Mouse (Mus musculus): Measurements from ENCODE around the gene Nme1. TPM values are rescaled to one million over a fixed set of nuclear protein-coding genes. Genes with fewer than 3 reads are reported as not detected.
"Not testable (repeated sequence)": the region's sequence is repeated elsewhere in the genome, so short reads cannot be mapped to it uniquely, and the experiment has no call there.

Gene Nme1
- polyA plus RNA-seq, 1 experiment from 2014 or later = 319 TPM

GRCm38 (mm10) chr11:93957746-93958145 is 10.6 kb downstream of the Nme1 start:
- Histone ChIP-seq H3K4me1 (peaks cover 29% of the 10 kb centered on the region), H3K36me3 (ENCODE audit: poor library complexity, severe bottlenecking) (peaks cover 58% of the 10 kb centered on the region), H3K4me2 (no peak overlapping the region), H3K9me3 (replicated peaks) (no peaks in the 10 kb centered on the region), H3K27ac (no peak overlapping the region), H3K4me3 (no peak overlapping the region), H3K27me3 (no peaks in the 10 kb centered on the region), H3K9ac (no peak overlapping the region)
- WGBS = 87% methylated on average over 4 of the region's 4 CpGs
- ATAC-seq = no peak

- Histone ChIP-seq H3K9ac (no peak overlapping the region), H3K36me3 (ENCODE audit: poor library complexity, severe bottlenecking) (peaks cover 58% of the 10 kb centered on the region), H3K4me1 (peaks cover 35% of the 10 kb centered on the region), H3K27ac (no peak overlapping the region), H3K27me3 (no peaks in the 10 kb centered on the region), H3K4me3 (no peak overlapping the region), H3K9me3 (replicated peaks) (no peaks in the 10 kb centered on the region), H3K4me2 (no peak overlapping the region)
- no peak for ATAC-seq
- WGBS = 68% methylated on average over 2 of the region's 2 CpGs
These were observed 11.2 kb downstream of the Nme1 start for GRCm38 (mm10) chr11:93957031-93957555.

GRCm38 (mm10) chr11:93956159-93956558 is 12.2 kb downstream of the Nme1 start, which contains the start of gene Nme2:
Nme2 (minus strand) TSS chr11:93956259.
- H3K9me3 ChIP-seq (replicated peaks) = no peaks in the 10 kb centered on the region
- H3K4me2 ChIP-seq = peak within 1 kb of the TSS; percentile 89
- peaks cover 36% of the 10 kb centered on the region for H3K4me1 ChIP-seq
- H3K9ac ChIP-seq = peak within 1 kb of the TSS; percentile 78
- peak within 1 kb of the TSS; percentile 70 for H3K4me3 ChIP-seq
- peak within 1 kb of the TSS; percentile 88 for H3K27ac ChIP-seq
- ATAC-seq = peak; percentile 19; the same call in 1 of the 2 replicates
- WGBS = 10% methylated on average over 6 of the region's 6 CpGs
- peaks cover 57% of the 10 kb centered on the region for H3K36me3 ChIP-seq (ENCODE audit: poor library complexity, severe bottlenecking)
- H3K27me3 ChIP-seq = no peaks in the 10 kb centered on the region

GRCm38 (mm10) chr11:93955256-93956150 is 12.8 kb downstream of the Nme1 start:
- H3K27ac ChIP-seq = peak overlapping the region; percentile 88
- H3K4me1 ChIP-seq = peaks cover 36% of the 10 kb centered on the region
- peak overlapping the region; percentile 70 for H3K4me3 ChIP-seq
- H3K9me3 ChIP-seq (replicated peaks) = no peaks in the 10 kb centered on the region
- peak overlapping the region; percentile 78 for H3K9ac ChIP-seq
- H3K4me2 ChIP-seq = peak overlapping the region; percentile 89
- peaks cover 57% of the 10 kb centered on the region for H3K36me3 ChIP-seq (ENCODE audit: poor library complexity, severe bottlenecking)
- peak; percentile 98 for ATAC-seq
- H3K27me3 ChIP-seq = no peaks in the 10 kb centered on the region
- WGBS = under 1% methylated on average over 65 of the region's 67 CpGs

GRCm38 (mm10) chr11:93954738-93955255 is 13.5 kb downstream of the Nme1 start:
- H3K36me3 ChIP-seq (ENCODE audit: poor library complexity, severe bottlenecking) = peaks cover 57% of the 10 kb centered on the region
- 0 out of 2 replicates have a peak, but pooled peaks have one; percentile 0 for ATAC-seq
- H3K4me3 ChIP-seq = peak overlapping the region; percentile 70
- H3K4me1 ChIP-seq = peaks cover 36% of the 10 kb centered on the region
- WGBS = 50% methylated on average over 13 of the region's 13 CpGs
- peak overlapping the region; percentile 78 for H3K9ac ChIP-seq
- peak overlapping the region; percentile 89 for H3K4me2 ChIP-seq
- H3K27me3 ChIP-seq = no peaks in the 10 kb centered on the region
- H3K9me3 ChIP-seq (replicated peaks) = no peaks in the 10 kb centered on the region
- peak overlapping the region; percentile 88 for H3K27ac ChIP-seq

GRCm38 (mm10) chr11:93952376-93952775 is 15.9 kb downstream of the Nme1 start:
- Histone ChIP-seq H3K27me3 (no peaks in the 10 kb centered on the region), H3K9ac (no peak overlapping the region), H3K4me3 (no peak overlapping the region), H3K4me1 (peaks cover 36% of the 10 kb centered on the region), H3K36me3 (ENCODE audit: poor library complexity, severe bottlenecking) (peaks cover 54% of the 10 kb centered on the region), H3K27ac (no peak overlapping the region), H3K9me3 (replicated peaks) (no peaks in the 10 kb centered on the region), H3K4me2 (no peak overlapping the region)
- 75% methylated on average over 5 of the region's 5 CpGs for WGBS
- no peak for ATAC-seq

- H3K4me3 ChIP-seq = no peak overlapping the region
- H3K4me2 ChIP-seq = no peak overlapping the region
- no peaks in the 10 kb centered on the region for H3K9me3 ChIP-seq (replicated peaks)
- 96% methylated on average over 1 of the region's 1 CpGs for WGBS
- no peak overlapping the region for H3K27ac ChIP-seq
- no peak for ATAC-seq
- H3K27me3 ChIP-seq = no peaks in the 10 kb centered on the region
- H3K9ac ChIP-seq = no peak overlapping the region
- H3K36me3 ChIP-seq (ENCODE audit: poor library complexity, severe bottlenecking) = peaks cover 61% of the 10 kb centered on the region
- H3K4me1 ChIP-seq = peaks cover 25% of the 10 kb centered on the region
These were observed 18.3 kb downstream of the Nme1 start for GRCm38 (mm10) chr11:93950045-93950444.

- Histone ChIP-seq H3K27me3 (no peaks in the 10 kb centered on the region), H3K9me3 (replicated peaks) (no peaks in the 10 kb centered on the region), H3K4me3 (no peak overlapping the region), H3K36me3 (ENCODE audit: poor library complexity, severe bottlenecking) (peaks cover 61% of the 10 kb centered on the region), H3K27ac (no peak overlapping the region), H3K9ac (no peak overlapping the region), H3K4me1 (peaks cover 18% of the 10 kb centered on the region; the same call in 1 of the 2 replicates), H3K4me2 (no peak overlapping the region)
- 90% methylated on average over 9 of the region's 9 CpGs for WGBS
- ATAC-seq = no peak
These were observed 19.3 kb downstream of the Nme1 start for GRCm38 (mm10) chr11:93948887-93949567.

GRCm38 (mm10) chr11:93944986-93945385 is 23.3 kb downstream of the Nme1 start:
- H3K27me3 ChIP-seq = no peaks in the 10 kb centered on the region
- no peaks in the 10 kb centered on the region for H3K9me3 ChIP-seq (replicated peaks)
- no peak overlapping the region for H3K4me2 ChIP-seq
- no peak overlapping the region for H3K9ac ChIP-seq
- H3K4me1 ChIP-seq = no peaks in the 10 kb centered on the region
- no peak overlapping the region for H3K27ac ChIP-seq
- H3K36me3 ChIP-seq (ENCODE audit: poor library complexity, severe bottlenecking) = peaks cover 46% of the 10 kb centered on the region
- H3K4me3 ChIP-seq = no peak overlapping the region
- no peak for ATAC-seq
- WGBS = 79% methylated on average over 3 of the region's 3 CpGs

- ATAC-seq = no peak
- peaks cover 52% of the 10 kb centered on the region for H3K36me3 ChIP-seq (ENCODE audit: poor library complexity, severe bottlenecking)
- WGBS = 98% methylated on average over 2 of the region's 2 CpGs
- no peaks in the 10 kb centered on the region for H3K27me3 ChIP-seq
- no peaks in the 10 kb centered on the region for H3K4me1 ChIP-seq
- no peak overlapping the region for H3K9ac ChIP-seq
- no peak overlapping the region for H3K4me2 ChIP-seq
- no peak overlapping the region for H3K4me3 ChIP-seq
- H3K9me3 ChIP-seq (replicated peaks) = no peaks in the 10 kb centered on the region
- H3K27ac ChIP-seq = no peak overlapping the region
These were observed 27.4 kb downstream of the Nme1 start for GRCm38 (mm10) chr11:93940906-93941305.

GRCm38 (mm10) chr11:93929106-93929505 is 39.2 kb downstream of the Nme1 start:
- no peak overlapping the region for H3K4me3 ChIP-seq

GRCm38 (mm10) chr11:93915019-93915418 is 53.3 kb downstream of the Nme1 start:
- H3K4me1 ChIP-seq; H3K27ac ChIP-seq; H3K9ac ChIP-seq; H3K4me3 ChIP-seq; ATAC-seq; H3K4me2 ChIP-seq; H3K27me3 ChIP-seq; H3K9me3 ChIP-seq (replicated peaks): not testable (repeated sequence)
- peaks cover 79% of the 10 kb centered on the region for H3K36me3 ChIP-seq (ENCODE audit: poor library complexity, severe bottlenecking)
- 99% methylated on average over 2 of the region's 2 CpGs for WGBS

More at GRCm38 (mm10) chr11:93929106-93929505, 39.2 kb downstream of the Nme1 start:
- Histone ChIP-seq H3K4me1 (no peaks in the 10 kb centered on the region), H3K27me3 (no peaks in the 10 kb centered on the region), H3K9ac (no peak overlapping the region), H3K9me3 (replicated peaks) (no peaks in the 10 kb centered on the region), H3K4me2 (no peak overlapping the region), H3K27ac (no peak overlapping the region), H3K36me3 (ENCODE audit: poor library complexity, severe bottlenecking) (peaks cover 75% of the 10 kb centered on the region)
- ATAC-seq = no peak

All from forebrain, embryonic 13.5 days (tissue).